Mouse (Mus musculus): ENCODE data around the gene Dhrs7b. TPM values are rescaled to one million over a fixed set of nuclear protein-coding genes. Genes with fewer than 3 reads are reported as not detected.
"Not testable (repeated sequence)": the region's sequence is repeated elsewhere in the genome, so short reads cannot be mapped to it uniquely, and the experiment has no call there.

Gene Dhrs7b
- total RNA-seq, 1 experiment from 2014 or later: 7.8 TPM

- no peak for ATAC-seq (ENCODE audit: extremely low read depth, insufficient number of reproducible peaks, low FRiP score, poor library complexity, severe bottlenecking)
Observed at GRCm38 (mm10) chr11:60880559-60880958, 50.1 kb downstream of the Dhrs7b start.

GRCm38 (mm10) chr11:60882386-60882785 lies 52.0 kb downstream of the Dhrs7b start:
- ATAC-seq (ENCODE audit: extremely low read depth, insufficient number of reproducible peaks, low FRiP score, poor library complexity, severe bottlenecking): no peak

DNA sequence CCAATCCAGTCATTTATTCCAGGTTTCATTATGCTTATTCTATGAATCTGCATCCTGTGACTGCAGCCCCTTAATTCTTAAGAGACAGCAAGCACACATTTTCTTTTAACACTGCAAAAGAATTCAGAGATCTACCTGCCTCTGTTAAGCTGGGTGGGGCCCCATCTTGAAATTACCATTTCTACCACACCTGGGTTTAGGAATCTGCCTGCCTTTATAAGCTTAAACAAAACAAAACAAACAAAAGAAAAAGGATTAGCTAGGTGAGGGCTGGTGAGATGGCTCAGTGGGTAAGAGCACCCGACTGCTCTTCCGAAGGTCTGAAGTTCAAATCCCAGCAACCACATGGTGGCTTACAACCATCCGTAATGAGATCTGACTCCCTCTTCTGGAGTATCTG lies 56.6 kb downstream of the Dhrs7b start:
- not testable (repeated sequence) for ATAC-seq (ENCODE audit: extremely low read depth, insufficient number of reproducible peaks, low FRiP score, poor library complexity, severe bottlenecking)

- ATAC-seq (ENCODE audit: extremely low read depth, insufficient number of reproducible peaks, low FRiP score, poor library complexity, severe bottlenecking): no peak
Observed at GRCm38 (mm10) chr11:60889861-60890260, 59.4 kb downstream of the Dhrs7b start.

- no peak for ATAC-seq (ENCODE audit: extremely low read depth, insufficient number of reproducible peaks, low FRiP score, poor library complexity, severe bottlenecking)
Observed at GRCm38 (mm10) chr11:60890286-60890685, 59.9 kb downstream of the Dhrs7b start.

- no peak for ATAC-seq (ENCODE audit: extremely low read depth, insufficient number of reproducible peaks, low FRiP score, poor library complexity, severe bottlenecking)
Observed at GRCm38 (mm10) chr11:60890744-60891143, 60.3 kb downstream of the Dhrs7b start.

GRCm38 (mm10) chr11:60895915-60896314 lies 65.5 kb downstream of the Dhrs7b start:
- no peak for ATAC-seq (ENCODE audit: extremely low read depth, insufficient number of reproducible peaks, low FRiP score, poor library complexity, severe bottlenecking)

- ATAC-seq (ENCODE audit: extremely low read depth, insufficient number of reproducible peaks, low FRiP score, poor library complexity, severe bottlenecking): no peak
Observed at GRCm38 (mm10) chr11:60902001-60902400, 71.6 kb downstream of the Dhrs7b start.

- ATAC-seq (ENCODE audit: extremely low read depth, insufficient number of reproducible peaks, low FRiP score, poor library complexity, severe bottlenecking): no peak
Observed at GRCm38 (mm10) chr11:60902486-60902885, 72.1 kb downstream of the Dhrs7b start.

- ATAC-seq (ENCODE audit: extremely low read depth, insufficient number of reproducible peaks, low FRiP score, poor library complexity, severe bottlenecking): no peak
Observed at GRCm38 (mm10) chr11:60903661-60904061, 73.2 kb downstream of the Dhrs7b start.

- ATAC-seq (ENCODE audit: extremely low read depth, insufficient number of reproducible peaks, low FRiP score, poor library complexity, severe bottlenecking): no peak
Observed at GRCm38 (mm10) chr11:60905407-60906120, 75.1 kb downstream of the Dhrs7b start.

GRCm38 (mm10) chr11:60906449-60906848 lies 76.0 kb downstream of the Dhrs7b start:
- ATAC-seq (ENCODE audit: extremely low read depth, insufficient number of reproducible peaks, low FRiP score, poor library complexity, severe bottlenecking): no peak

DNA sequence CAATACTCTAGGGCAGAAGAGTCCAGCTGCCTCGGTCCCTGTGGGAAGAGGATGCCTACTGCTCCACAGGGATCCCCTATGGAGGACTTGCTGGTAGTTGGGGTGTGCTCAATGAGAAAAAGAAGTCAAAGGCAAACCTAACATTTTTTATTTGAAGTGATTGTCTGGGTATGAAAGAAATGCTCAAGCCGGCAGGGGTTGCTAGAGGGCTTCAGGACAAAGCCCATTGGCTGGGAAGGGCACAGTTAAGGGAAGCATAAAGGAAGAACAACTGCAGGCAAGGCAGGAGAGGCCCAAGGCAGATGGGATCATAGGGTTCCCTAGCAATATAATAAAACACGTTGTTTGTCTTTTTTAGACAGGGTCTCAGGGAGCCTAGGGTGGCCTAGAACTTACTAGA lies 77.6 kb downstream of the Dhrs7b start:
- ATAC-seq (ENCODE audit: extremely low read depth, insufficient number of reproducible peaks, low FRiP score, poor library complexity, severe bottlenecking): no peak

- ATAC-seq (ENCODE audit: extremely low read depth, insufficient number of reproducible peaks, low FRiP score, poor library complexity, severe bottlenecking): no peak
Observed at GRCm38 (mm10) chr11:60909626-60910025, 79.2 kb downstream of the Dhrs7b start.

Other genes with a start within 250 kb of the Dhrs7b start
- gene Llgl1, start 130.9 kb upstream of the Dhrs7b start, total RNA-seq (2017): 9.2 and 11.3 TPM in 2 replicates
- gene Flii, start 103.4 kb upstream of the Dhrs7b start, total RNA-seq (2017): 249 and 288 TPM in 2 replicates
- gene Mief2, start 102.2 kb upstream of the Dhrs7b start, total RNA-seq (2017): 12.8 and 15.2 TPM in 2 replicates
- 20.6 and 20.9 TPM in 2 replicates for gene Top3a, start 53.3 kb upstream of the Dhrs7b start, total RNA-seq (2017)
- gene Smcr8, start 53.1 kb upstream of the Dhrs7b start, total RNA-seq (2017): 29.6 and 31.2 TPM in 2 replicates
- 0.93 and 2.1 TPM in 2 replicates for gene Shmt1, start 18.9 kb upstream of the Dhrs7b start, total RNA-seq (2017)
- gene Tmem11, start 48.6 kb downstream of the Dhrs7b start, total RNA-seq (2017): 26.0 and 27.6 TPM in 2 replicates
- 6.4 and 6.5 TPM in 2 replicates for gene Natd1, start 84.1 kb downstream of the Dhrs7b start, total RNA-seq (2017)
- 44.1 and 49.0 TPM in 2 replicates for gene Map2k3, start 101.4 kb downstream of the Dhrs7b start, total RNA-seq (2017)
- gene Kcnj12, start 191.9 kb downstream of the Dhrs7b start, total RNA-seq (2017): not detected in 2 replicates